Mouse (Mus musculus) embryonic fibroblast, embryonic 13.5 days (primary cell): ENCODE measurements around the gene Baz2b. TPM values are rescaled to one million over a fixed set of nuclear protein-coding genes. Genes with fewer than 3 reads are reported as not detected.

Source experiments
- H3K27ac ChIP-seq: 2 replicates; pipeline ENCODE4 v1.5.1; 2012; ENCODE audit warnings: low read length, control low read depth, inconsistent platforms; ENCODE audit not compliant: insufficient read depth
- H3K4me1 ChIP-seq: 2 replicates; pipeline ENCODE4 v1.6.1; 2011; ENCODE audit warnings: low read length; ENCODE audit not compliant: control insufficient read depth, insufficient read depth
- H3K4me3 ChIP-seq: 2 replicates; pipeline ENCODE4 v1.5.1; 2011; ENCODE audit warnings: mild to moderate bottlenecking, control low read depth, low read length; ENCODE audit not compliant: insufficient read depth
- CTCF ChIP-seq: IDR thresholded peaks from 2 replicates; pipeline ENCODE4 v1.5.1; 2011; ENCODE audit warnings: mild to moderate bottlenecking, control low read depth, low read length, moderate library complexity, borderline replicate concordance; ENCODE audit not compliant: insufficient read depth
- POLR2A ChIP-seq: IDR thresholded peaks from 2 replicates; pipeline ENCODE4 v1.6.1; 2011; ENCODE audit warnings: low read depth, mild to moderate bottlenecking, control low read depth, low read length, moderate library complexity
- polyA plus RNA-seq: library from polyadenylated mRNA; stranded (reverse); fragments of >200 nt; gene quantifications from 2 replicates; pipeline ENCODE4 v1.2.4, GENCODE M21; 2011; ENCODE audit warnings: low read depth; ENCODE audit not compliant: missing spikeins, insufficient read length

Baz2b gene
- polyA plus RNA-seq, 1 experiment: 31.9 TPM

DNA sequence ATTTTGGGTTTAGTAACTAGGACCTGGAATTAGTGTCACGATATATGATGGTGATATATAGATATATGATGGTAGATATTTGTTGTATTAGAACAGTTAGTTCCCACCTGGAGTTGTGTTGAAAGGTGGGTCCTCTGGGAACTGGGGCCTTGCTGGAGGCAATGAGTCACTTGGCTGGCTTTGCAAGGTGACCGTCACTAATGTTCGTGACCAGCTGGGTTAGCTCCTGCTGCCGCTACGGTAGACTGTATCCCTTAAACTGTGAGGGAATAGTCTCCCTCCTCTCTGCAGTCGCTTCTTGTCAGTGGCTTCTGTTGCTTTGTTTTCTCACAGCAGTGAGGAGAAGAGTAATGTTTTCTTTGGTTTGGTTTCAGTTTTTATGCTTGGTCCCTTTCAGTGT is 11.6 kb upstream of the Baz2b start:
- H3K27ac ChIP-seq: no peak overlapping the region
- H3K4me1 ChIP-seq: peaks cover 5% of the 10 kb centered on the region; the same call in 1 of the 2 replicates
- TF ChIP-seq POLR2A (no peak), CTCF (no peak)
- no peak overlapping the region for H3K4me3 ChIP-seq

DNA sequence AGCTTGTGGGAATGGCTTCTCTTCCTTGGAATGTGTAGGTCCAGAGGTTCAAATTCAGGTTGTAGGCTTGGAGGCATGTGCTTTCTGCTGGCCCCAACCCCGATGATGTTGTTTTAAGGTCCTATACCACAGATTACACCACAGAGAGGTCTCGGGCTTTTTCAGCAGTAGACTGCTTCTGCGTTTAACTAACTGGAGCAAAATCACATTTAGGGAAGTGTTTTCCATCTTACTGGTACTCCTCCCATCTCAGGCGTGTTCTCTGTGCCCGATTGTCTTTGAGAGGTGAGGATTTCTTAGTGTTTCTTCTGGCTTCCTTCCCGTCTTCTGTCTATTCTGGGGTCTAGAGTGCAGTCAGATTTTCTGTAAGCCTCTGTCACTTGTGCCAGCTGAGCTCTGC is 8.0 kb upstream of the Baz2b start:
- Histone ChIP-seq H3K27ac (no peak overlapping the region), H3K4me1 (peaks cover 2% of the 10 kb centered on the region; the same call in 1 of the 2 replicates), H3K4me3 (no peak overlapping the region)
- TF ChIP-seq POLR2A: no peak
- TF ChIP-seq CTCF: no peak

DNA sequence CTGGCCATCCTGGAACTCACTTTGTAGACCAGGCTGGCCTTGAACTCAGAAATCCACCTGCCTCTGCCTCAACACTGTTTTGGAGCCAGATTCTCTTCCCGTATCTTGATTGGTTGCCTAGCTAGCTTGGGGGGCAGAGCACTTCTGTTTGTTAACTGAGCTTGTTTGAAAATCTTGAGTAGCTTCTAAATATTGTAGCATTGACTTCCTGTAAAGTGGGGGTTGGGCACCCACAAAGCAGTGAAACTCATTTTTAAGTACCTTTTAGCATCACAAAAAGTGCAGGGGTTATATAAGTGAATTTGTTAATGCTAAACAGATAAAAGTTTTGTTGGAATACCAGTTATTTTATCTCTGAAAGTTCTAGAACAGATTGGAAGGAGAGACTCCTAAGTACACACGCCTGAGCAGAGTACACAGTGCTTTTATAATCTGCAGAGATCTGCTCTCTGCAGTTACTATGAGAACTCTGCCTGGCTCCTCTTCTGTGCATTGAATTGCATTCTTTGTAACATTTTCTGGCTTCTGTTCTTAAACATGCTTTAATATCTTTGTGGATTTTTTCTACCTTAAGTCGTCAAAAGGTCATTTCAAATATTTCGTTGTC is 7.0 kb upstream of the Baz2b start:
- H3K27ac ChIP-seq: no peak overlapping the region
- H3K4me3 ChIP-seq: no peak overlapping the region
- H3K4me1 ChIP-seq: peaks cover 2% of the 10 kb centered on the region; the same call in 1 of the 2 replicates
- TF ChIP-seq POLR2A: no peak
- TF ChIP-seq CTCF: no peak

DNA sequence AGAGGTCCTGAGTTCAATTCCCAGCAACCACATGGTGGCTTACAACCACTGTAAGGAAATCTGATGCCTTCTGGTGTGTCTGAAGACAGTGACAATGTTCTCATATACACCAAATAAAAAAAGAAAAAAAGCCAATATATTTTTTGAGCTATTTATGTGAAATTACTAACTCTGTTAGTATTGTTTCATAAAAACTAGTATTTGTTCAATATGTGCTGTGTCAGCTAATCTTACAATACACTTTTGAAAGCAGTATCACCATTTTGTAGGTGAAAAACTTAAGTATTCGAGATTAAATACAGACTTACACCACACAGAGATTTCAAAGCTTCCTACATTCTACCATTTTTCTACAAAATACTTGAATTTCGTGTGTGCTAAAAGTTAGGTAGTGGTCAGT is 5.0 kb upstream of the Baz2b start:
- TF ChIP-seq CTCF (no peak), POLR2A (no peak)
- Histone ChIP-seq H3K4me1 (no peaks in the 10 kb centered on the region), H3K4me3 (no peak overlapping the region), H3K27ac (no peak overlapping the region)

DNA sequence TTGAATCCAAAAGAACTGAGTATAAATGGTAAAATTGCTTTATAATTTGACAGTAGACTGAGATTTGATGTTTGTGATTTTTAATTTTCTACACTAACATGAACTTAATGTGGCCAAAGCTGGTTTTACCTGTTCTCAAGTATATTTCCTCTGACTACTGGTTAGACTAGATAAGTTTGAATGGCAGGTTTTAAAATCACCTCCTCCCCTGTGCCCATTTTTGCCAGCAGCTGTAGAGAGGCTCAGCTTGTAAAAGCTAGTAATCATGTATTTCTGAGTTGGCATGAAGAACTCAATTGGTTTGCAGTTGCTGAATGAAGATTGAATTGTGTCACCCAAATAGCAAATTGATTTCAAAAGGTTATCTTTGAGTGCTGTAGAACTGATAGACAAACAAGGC is 2.8 kb upstream of the Baz2b start:
- H3K4me3 ChIP-seq: no peak overlapping the region
- H3K27ac ChIP-seq: no peak overlapping the region
- no peak for TF ChIP-seq POLR2A
- TF ChIP-seq CTCF: no peak
- no peaks in the 10 kb centered on the region for H3K4me1 ChIP-seq

DNA sequence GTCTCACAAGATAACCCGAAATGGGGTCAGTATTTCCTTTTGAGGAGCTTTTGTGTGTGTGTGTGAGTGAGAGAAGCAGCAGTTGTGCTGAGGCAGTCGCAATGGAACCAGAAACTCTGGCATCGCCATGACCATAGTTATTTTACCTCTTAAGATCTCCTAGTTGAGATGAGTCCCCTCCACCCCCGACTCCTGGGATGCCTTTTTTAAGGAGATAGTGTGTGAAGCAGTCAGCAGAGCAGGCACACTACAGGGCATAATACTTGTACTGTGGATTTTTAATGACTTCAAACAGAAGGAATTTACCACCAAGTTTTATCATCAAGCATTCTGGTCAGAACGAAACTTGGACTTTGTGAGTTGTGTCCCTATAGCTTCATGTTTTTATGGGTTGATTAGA is 1.2 kb upstream of the Baz2b start:
- Histone ChIP-seq H3K27ac (0 out of 2 replicates have a peak overlapping the region, but pooled peaks have one; percentile 3), H3K4me3 (peak overlapping the region; percentile 99), H3K4me1 (no peaks in the 10 kb centered on the region)
- no peak for TF ChIP-seq POLR2A
- no peak for TF ChIP-seq CTCF

DNA sequence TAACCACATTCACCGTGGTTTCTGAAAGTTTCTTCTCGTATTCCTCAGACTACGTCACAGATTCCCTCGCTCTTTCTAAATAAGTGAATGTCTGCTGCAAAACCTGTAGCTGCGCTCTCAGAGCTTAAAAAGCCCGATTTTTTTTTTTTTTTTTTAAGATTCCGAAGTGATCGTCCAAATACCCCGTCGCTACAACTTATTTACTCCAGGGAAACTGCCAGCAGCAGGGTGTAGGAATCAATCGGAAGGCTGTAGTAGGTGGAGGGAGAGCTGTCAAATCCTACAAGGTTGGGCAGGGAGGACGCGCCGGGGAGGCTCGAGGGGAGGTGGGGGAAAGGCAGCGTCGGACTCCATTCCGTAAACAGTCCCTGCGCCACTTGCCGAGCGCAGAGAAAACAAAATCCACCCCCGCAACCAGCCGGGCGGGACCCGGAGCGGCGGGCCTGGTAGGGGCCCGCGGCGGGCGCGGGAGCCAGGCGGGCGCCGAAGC is 472 bp downstream of the Baz2b start:
- no peak for TF ChIP-seq CTCF
- no peak for TF ChIP-seq POLR2A
- H3K4me1 ChIP-seq: no peaks in the 10 kb centered on the region
- H3K27ac ChIP-seq: peak overlapping the region; percentile 34
- H3K4me3 ChIP-seq: peak overlapping the region; percentile 79

DNA sequence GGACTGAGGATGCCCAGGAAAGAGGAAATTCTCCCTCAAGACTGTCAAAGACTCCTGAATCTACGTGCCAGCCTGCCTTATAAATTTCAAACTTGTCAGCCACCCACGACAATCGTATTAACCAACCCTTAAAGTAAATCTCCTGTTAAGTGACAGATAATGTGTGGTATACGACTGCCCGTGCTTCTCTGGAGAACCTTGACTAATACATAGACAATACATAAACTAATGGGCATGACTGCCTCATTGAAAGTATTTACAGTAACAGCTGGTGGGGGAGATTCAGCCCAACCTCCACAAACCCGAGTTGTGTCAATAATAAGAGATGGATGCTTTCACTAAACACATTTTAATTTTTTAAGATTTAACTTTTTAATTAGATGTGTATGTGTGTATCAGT is 3.8 kb downstream of the Baz2b start:
- TF ChIP-seq CTCF: no peak
- no peak for TF ChIP-seq POLR2A
- Histone ChIP-seq H3K27ac (no peak overlapping the region), H3K4me3 (no peak overlapping the region), H3K4me1 (no peaks in the 10 kb centered on the region)

DNA sequence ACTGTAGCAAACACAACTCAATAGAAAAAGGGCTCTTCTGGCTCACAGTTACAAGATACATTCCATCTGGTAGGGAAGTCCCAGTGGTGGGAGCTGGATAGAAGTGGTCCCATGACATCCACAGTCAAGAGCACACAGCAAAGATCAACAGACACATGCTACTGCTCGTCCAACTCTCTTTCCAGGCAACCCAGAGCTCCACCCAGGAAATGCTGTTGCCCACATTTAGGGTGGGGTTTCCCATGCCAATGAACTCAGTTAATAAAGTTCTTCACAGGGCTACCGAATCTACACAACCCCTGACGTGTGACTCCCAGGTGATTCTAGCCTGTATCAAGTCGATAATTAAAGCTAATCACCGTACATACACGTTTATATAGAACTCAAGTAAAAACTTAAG is 5.5 kb downstream of the Baz2b start:
- no peaks in the 10 kb centered on the region for H3K4me1 ChIP-seq

DNA sequence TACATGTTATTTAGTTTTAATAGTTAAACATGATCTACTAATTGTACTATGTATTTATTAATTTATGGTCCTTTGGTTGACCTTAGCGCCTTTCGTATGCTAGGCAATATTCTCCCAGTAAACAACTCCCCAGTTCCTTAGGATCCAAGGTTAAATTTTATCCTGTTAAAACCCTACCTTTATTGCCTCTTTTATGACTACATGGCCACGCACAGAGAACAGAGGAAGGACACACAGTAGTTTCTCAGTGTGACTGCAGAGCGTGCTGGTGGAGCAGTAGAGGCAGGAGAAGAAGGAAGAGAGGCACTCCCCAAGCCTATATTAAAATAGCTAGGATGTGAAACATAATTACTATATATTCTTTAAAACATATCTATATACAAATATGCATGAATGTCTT is 5.9 kb downstream of the Baz2b start:
- Histone ChIP-seq H3K27ac (no peak overlapping the region), H3K4me1 (no peaks in the 10 kb centered on the region), H3K4me3 (no peak overlapping the region)
- TF ChIP-seq CTCF (no peak), POLR2A (no peak)

More for the DNA sequence above, 5.5 kb downstream of the Baz2b start:
- no peak overlapping the region for H3K4me3 ChIP-seq
- no peak overlapping the region for H3K27ac ChIP-seq
- no peak for TF ChIP-seq POLR2A
- TF ChIP-seq CTCF: no peak
